Mouse (Mus musculus): Measurements from ENCODE around the gene Gigyf1.

GRCm38 (mm10) chr5:137485071-137485850 lies 33.1 kb upstream of the Gigyf1 start:
- TF ChIP-seq POLR2A (IDR thresholded peaks at IDR 0.05; ENCODE audit: borderline replicate concordance, low read depth, low read length) (no peak), CTCF (IDR thresholded peaks at IDR 0.05; ENCODE audit: low read depth, low read length) (no peak)

Data from bone marrow macrophage, adult 2 months (primary cell).